Mouse (Mus musculus) C2C12 (cell line): ENCODE results near the gene Plekhm2. TPM values are rescaled to one million over a fixed set of nuclear protein-coding genes. Genes with fewer than 3 reads are reported as not detected.

Source experiments
- H3K27me3 ChIP-seq: one replicate; pipeline ENCODE4 v1.6.1; 2011; ENCODE audit not compliant: control insufficient read depth, insufficient read depth, insufficient read length
- H3K36me3 ChIP-seq: one replicate; pipeline ENCODE4 v1.6.1; 2011; ENCODE audit not compliant: control insufficient read depth, insufficient read depth
- H3K4me3 ChIP-seq: one replicate; pipeline ENCODE4 v1.5.1; 2011; ENCODE audit warnings: mild to moderate bottlenecking, control low read depth; ENCODE audit not compliant: poor library complexity, insufficient read depth, severe bottlenecking
- H3K79me2 ChIP-seq: one replicate; pipeline ENCODE4 v1.6.1; 2011; ENCODE audit not compliant: control insufficient read depth, insufficient read depth
- H3K79me3 ChIP-seq: one replicate; pipeline ENCODE4 v1.6.1; 2011; ENCODE audit warnings: low read depth, control low read depth
- H3ac ChIP-seq: one replicate; pipeline ENCODE3; 2011; ENCODE audit warnings: low read depth; ENCODE audit not compliant: control insufficient read depth, insufficient read length
- CEBPB ChIP-seq: IDR thresholded peaks from one replicate; pipeline ENCODE4 v1.6.1; 2011; ENCODE audit warnings: low read depth, mild to moderate bottlenecking, control low read depth, moderate library complexity
- CTCF ChIP-seq: IDR thresholded peaks from one replicate; pipeline ENCODE4 v1.5.1; 2011; ENCODE audit not compliant: control insufficient read depth, insufficient read depth, insufficient read length
- FOSL1 ChIP-seq: IDR thresholded peaks from one replicate; pipeline ENCODE4 v1.8.0; 2011; ENCODE audit warnings: mild to moderate bottlenecking, low read length; ENCODE audit not compliant: poor library complexity, insufficient read depth, severe bottlenecking
- MAX ChIP-seq: IDR thresholded peaks from one replicate; pipeline ENCODE4 v1.6.1; 2011; ENCODE audit warnings: mild to moderate bottlenecking, control low read depth
- MYOD1 ChIP-seq: IDR thresholded peaks from one replicate; pipeline ENCODE4 v1.6.1; 2011; ENCODE audit warnings: low read depth; ENCODE audit not compliant: control insufficient read depth, insufficient read length
- MYOG ChIP-seq: IDR thresholded peaks from one replicate; pipeline ENCODE4 v1.6.1; 2011; ENCODE audit not compliant: control insufficient read depth, insufficient read length; ENCODE audit errors: extremely low read depth
- USF1 ChIP-seq: IDR thresholded peaks from one replicate; pipeline ENCODE4 v1.6.1; 2011; ENCODE audit warnings: low read depth, mild to moderate bottlenecking, control low read depth, moderate library complexity
- polyA plus RNA-seq: library from polyadenylated mRNA; unstranded; fragments of >200 nt; fragmentation: generic; extraction: Trizol; gene quantifications from one replicate; pipeline ENCODE4 v1.2.1, GENCODE M21; 2012; ENCODE audit warnings: missing spikeins

The Plekhm2 gene
- polyA plus RNA-seq, 1 experiment = 13.1 TPM

DNA sequence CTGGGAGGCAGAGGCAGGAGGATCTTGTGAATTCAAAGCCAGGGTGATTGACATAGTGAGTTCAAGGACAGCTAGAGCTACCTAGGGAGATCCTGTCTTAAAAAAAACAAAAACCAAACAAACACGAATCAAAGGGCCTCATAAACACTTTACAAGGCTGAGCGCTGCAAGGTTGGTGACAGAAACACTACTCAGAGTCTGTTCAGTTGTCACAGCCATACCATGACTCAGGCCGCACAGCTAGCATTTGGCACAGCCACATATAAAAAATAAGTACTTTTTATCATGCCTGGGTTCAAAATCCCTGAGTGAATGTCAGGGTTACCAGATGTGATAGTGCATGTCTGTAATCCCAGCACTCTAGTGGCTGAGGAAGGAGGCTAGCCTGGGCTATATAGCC, 17.5 kb downstream of the Plekhm2 start:
- H3ac ChIP-seq = no peak overlapping the region
- peaks cover 8% of the 10 kb centered on the region for H3K79me2 ChIP-seq
- H3K79me3 ChIP-seq = peaks cover 6% of the 10 kb centered on the region
- H3K36me3 ChIP-seq = peaks cover 5% of the 10 kb centered on the region
- no peak for TF ChIP-seq FOSL1
- TF ChIP-seq MYOD1 = no peak
- TF ChIP-seq MYOG = no peak
- no peak for TF ChIP-seq CTCF
- TF ChIP-seq USF1 = no peak
- no peak for TF ChIP-seq CEBPB
- TF ChIP-seq MAX = no peak
- no peak overlapping the region for H3K4me3 ChIP-seq
- H3K27me3 ChIP-seq = no peaks in the 10 kb centered on the region

GRCm38 (mm10) chr4:141645988-141646387, 18.7 kb downstream of the Plekhm2 start:
- Histone ChIP-seq H3K79me2 (peaks cover 8% of the 10 kb centered on the region), H3K36me3 (peaks cover 5% of the 10 kb centered on the region), H3K27me3 (no peaks in the 10 kb centered on the region), H3K4me3 (no peak overlapping the region), H3ac (no peak overlapping the region), H3K79me3 (peaks cover 6% of the 10 kb centered on the region)
- TF ChIP-seq MYOG = no peak
- no peak for TF ChIP-seq USF1

- no peak for TF ChIP-seq MYOG
- Histone ChIP-seq H3K36me3 (peaks cover 5% of the 10 kb centered on the region), H3K4me3 (no peak overlapping the region), H3ac (no peak overlapping the region), H3K27me3 (no peaks in the 10 kb centered on the region), H3K79me2 (no peaks in the 10 kb centered on the region), H3K79me3 (peaks cover 2% of the 10 kb centered on the region)
Measured at GRCm38 (mm10) chr4:141643118-141643855, 21.4 kb downstream of the Plekhm2 start.

DNA sequence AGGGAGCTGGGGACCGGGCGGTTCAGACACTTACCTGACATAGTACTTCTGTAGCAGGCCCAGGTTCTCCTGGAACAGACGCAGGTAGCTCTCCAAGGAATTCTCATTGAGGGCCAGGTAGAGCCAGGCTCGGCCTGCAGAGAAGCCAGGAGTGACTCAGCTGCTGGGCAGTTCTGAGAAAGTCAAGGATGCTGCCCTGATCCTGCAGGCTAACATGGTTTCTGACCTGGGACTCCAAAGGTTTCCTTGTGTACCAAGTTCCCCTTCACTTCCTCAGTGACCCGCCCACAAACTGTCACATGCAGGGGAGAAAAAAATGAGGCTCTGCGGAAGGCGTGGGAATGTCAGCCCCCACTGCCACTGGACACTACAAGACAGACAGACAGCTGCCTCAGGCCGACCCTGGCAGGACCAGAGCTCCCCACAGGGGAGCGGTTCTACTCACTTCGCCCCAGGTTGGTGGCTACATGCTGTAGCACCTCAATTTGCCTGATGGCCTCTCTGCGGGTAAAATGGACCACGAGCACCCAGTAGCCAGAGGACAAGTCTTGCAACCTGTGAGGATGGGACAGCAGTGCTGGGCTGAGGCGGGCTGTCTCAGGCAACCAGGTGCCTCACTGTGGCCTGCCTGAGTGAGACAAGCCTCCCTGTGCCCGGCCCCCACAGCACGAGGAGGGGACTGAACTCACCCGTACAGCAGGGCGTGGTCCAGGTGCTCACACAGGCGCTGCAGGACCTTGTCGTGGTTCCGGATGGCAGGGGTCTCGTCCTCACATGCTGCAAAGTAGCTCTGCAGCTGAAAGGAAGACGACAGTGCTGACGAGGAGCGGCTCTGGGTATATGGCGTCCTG, 22.5 kb downstream of the Plekhm2 start:
- Histone ChIP-seq H3K4me3 (no peak overlapping the region), H3K36me3 (peaks cover 5% of the 10 kb centered on the region), H3K27me3 (no peaks in the 10 kb centered on the region), H3K79me3 (peaks cover 2% of the 10 kb centered on the region), H3ac (no peak overlapping the region), H3K79me2 (no peaks in the 10 kb centered on the region)
- no peak for TF ChIP-seq MYOD1
- TF ChIP-seq FOSL1 = no peak
- TF ChIP-seq CEBPB = no peak
- TF ChIP-seq MYOG = no peak
- TF ChIP-seq MAX = no peak
- no peak for TF ChIP-seq USF1
- no peak for TF ChIP-seq CTCF

DNA sequence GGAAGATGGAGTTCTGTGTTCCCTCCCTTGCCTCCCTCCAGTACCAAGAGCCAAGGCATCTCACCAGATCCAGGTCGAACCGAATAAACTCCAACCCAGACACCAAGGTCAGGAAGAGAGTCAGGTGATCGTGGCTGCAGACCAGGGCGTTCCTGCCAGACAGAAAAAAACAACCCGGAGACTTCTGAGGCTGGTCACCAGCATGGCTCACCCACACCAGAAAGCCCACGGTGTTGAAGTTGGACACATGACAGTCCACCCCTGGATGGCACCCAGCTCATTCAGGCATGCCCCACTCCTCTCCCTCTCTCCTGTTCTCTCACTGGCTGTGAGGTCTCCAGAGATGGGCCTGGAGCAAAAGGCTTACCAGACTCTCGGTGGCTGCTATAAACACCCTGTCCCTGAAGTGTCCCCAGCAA, 23.3 kb downstream of the Plekhm2 start:
- H3K27me3 ChIP-seq = no peaks in the 10 kb centered on the region
- peaks cover 5% of the 10 kb centered on the region for H3K36me3 ChIP-seq
- no peaks in the 10 kb centered on the region for H3K79me2 ChIP-seq
- TF ChIP-seq MYOG = no peak
- no peak for TF ChIP-seq MYOD1
- no peak for TF ChIP-seq USF1
- no peak for TF ChIP-seq FOSL1
- TF ChIP-seq CEBPB = no peak
- TF ChIP-seq MAX = no peak
- TF ChIP-seq CTCF = no peak
- no peak overlapping the region for H3K4me3 ChIP-seq
- H3K79me3 ChIP-seq = peaks cover under 1% of the 10 kb centered on the region
- H3ac ChIP-seq = no peak overlapping the region

DNA sequence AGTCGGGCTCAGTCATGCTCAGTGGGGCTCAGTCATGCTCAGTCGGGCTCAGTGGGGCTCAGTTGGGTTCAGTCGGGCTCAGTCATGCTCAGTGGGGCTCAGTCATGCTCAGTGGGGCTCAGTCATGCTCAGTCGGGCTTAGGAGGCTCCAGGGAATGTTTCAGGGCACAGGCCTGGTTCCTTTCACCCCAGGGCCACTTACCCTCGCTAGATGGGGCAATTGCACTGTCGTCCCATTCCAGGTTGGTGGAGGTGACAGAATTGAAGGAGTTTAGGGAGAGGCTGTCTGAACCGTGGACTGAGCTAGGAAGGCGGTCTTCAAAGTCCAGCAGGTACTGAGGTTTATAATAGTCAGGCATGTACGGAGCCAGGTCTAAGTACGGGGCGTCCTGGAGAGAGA, 25.2 kb downstream of the Plekhm2 start:
- Histone ChIP-seq H3ac (no peak overlapping the region), H3K4me3 (no peak overlapping the region), H3K27me3 (no peaks in the 10 kb centered on the region), H3K79me2 (no peaks in the 10 kb centered on the region), H3K79me3 (no peaks in the 10 kb centered on the region), H3K36me3 (peaks cover 5% of the 10 kb centered on the region)
- TF ChIP-seq USF1 (no peak), MAX (no peak), MYOD1 (no peak), CTCF (no peak), MYOG (no peak), CEBPB (no peak), FOSL1 (no peak)
